Mouse (Mus musculus) kidney, embryonic 16.5 days (tissue): ENCODE data around the gene Rsl24d1. TPM values are rescaled to one million over a fixed set of nuclear protein-coding genes. Genes with fewer than 3 reads are reported as not detected.
A peak's percentile ranks its signal among the peaks of the same experiment; 100 is the strongest.

ENCODE experiments used
- ATAC-seq: fragments of 200-750 bp; cut with Nextera tagmentation; 2 replicates; pipeline ENCODE4 v1.8.0; 2017; ENCODE audit warnings: moderate TSS enrichment; ENCODE audit not compliant: low FRiP score, low TSS enrichment
- H3K27ac ChIP-seq: fragments of 300-500 bp; sonication (generic); 2 replicates; pipeline ENCODE4 v1.5.1; 2014; ENCODE audit warnings: low read length
- H3K27me3 ChIP-seq: fragments of 300-500 bp; sonication (generic); 2 replicates; pipeline ENCODE4 v1.6.1; 2014; ENCODE audit warnings: low read length, control low read depth, mixed read lengths; ENCODE audit not compliant: insufficient read depth
- H3K36me3 ChIP-seq: fragments of 300-500 bp; sonication (generic); 2 replicates; pipeline ENCODE4 v1.6.1; 2014; ENCODE audit warnings: low read length, control low read depth, mixed read lengths; ENCODE audit not compliant: insufficient read depth
- H3K4me1 ChIP-seq: fragments of 300-500 bp; sonication (generic); 2 replicates; pipeline ENCODE4 v1.6.1; 2014; ENCODE audit warnings: low read length, control low read depth, mixed read lengths; ENCODE audit not compliant: insufficient read depth
- H3K4me2 ChIP-seq: fragments of 300-500 bp; sonication (generic); replicated peaks from 2 replicates; pipeline ENCODE4 v1.6.1; 2014; ENCODE audit warnings: low read depth, low read length
- H3K4me3 ChIP-seq: fragments of 300-500 bp; sonication (generic); 2 replicates; pipeline ENCODE4 v1.5.1; 2014; ENCODE audit warnings: mild to moderate bottlenecking, low read length
- H3K9ac ChIP-seq: fragments of 300-500 bp; sonication (generic); replicated peaks from 2 replicates; pipeline ENCODE4 v1.6.1; 2014; ENCODE audit warnings: low read length
- H3K9me3 ChIP-seq: fragments of 300-500 bp; sonication (generic); 2 replicates; pipeline ENCODE4 v1.6.1; 2016; ENCODE audit warnings: low read length, control low read depth
- WGBS: fragments of 180-500 bp; shearing (Covaris S2); extraction: QIAGEN DNeasy Blood & Tissue Kit; methylation state at CpG from one replicate; pipeline ENCODE4 v1.1.7; 2014; 5-methylcytosine and 5-hydroxymethylcytosine counted together
- polyA plus RNA-seq: library from polyadenylated mRNA; unstranded; fragments of >200 nt; fragmentation: Nextera tagmentation; extraction: Ambion mirVana; gene quantifications from 2 replicates; pipeline ENCODE4 v1.2.1, GENCODE M21; 2015

Gene Rsl24d1
- polyA plus RNA-seq, 1 experiment from 2014 or later = 109 TPM

GRCm38 (mm10) chr9:73079801-73080325, 33.4 kb upstream of the Rsl24d1 start:
- H3K4me2 ChIP-seq = no peak overlapping the region
- no peak overlapping the region for H3K4me3 ChIP-seq
- H3K9me3 ChIP-seq = no peaks in the 10 kb centered on the region
- ATAC-seq = no peak
- 58% methylated on average over 7 of the region's 7 CpGs for WGBS
- no peak overlapping the region for H3K27ac ChIP-seq
- no peaks in the 10 kb centered on the region for H3K27me3 ChIP-seq
- no peaks in the 10 kb centered on the region for H3K4me1 ChIP-seq
- no peak overlapping the region for H3K9ac ChIP-seq
- no peaks in the 10 kb centered on the region for H3K36me3 ChIP-seq

GRCm38 (mm10) chr9:73082291-73083000, 30.8 kb upstream of the Rsl24d1 start:
- Histone ChIP-seq H3K4me3 (no peak overlapping the region), H3K27ac (no peak overlapping the region), H3K27me3 (no peaks in the 10 kb centered on the region), H3K36me3 (no peaks in the 10 kb centered on the region), H3K9me3 (no peaks in the 10 kb centered on the region), H3K9ac (no peak overlapping the region), H3K4me2 (no peak overlapping the region), H3K4me1 (no peaks in the 10 kb centered on the region)
- ATAC-seq = no peak
- 79% methylated on average over 8 of the region's 8 CpGs for WGBS

DNA sequence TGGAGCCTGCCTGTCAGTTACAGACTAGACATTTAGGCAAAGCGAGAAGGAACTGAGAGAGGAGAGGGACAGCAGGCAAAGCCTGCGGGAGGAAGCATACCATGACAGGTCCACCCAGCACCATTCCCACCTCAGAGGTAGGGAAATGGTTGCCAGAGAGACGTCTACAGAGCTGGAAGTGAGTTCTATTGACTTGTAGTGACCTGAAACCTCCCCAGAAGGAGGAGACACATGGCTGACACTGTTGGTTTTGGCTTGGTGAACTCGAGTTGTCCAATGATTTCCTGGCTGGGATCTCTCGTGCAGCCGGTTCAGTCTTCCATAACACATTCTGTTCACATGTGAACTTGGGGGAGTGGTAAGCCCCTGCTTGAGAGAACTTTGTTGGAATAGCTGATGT, 29.3 kb upstream of the Rsl24d1 start:
- Histone ChIP-seq H3K9me3 (no peaks in the 10 kb centered on the region), H3K27ac (no peak overlapping the region), H3K36me3 (no peaks in the 10 kb centered on the region), H3K4me2 (no peak overlapping the region), H3K4me3 (no peak overlapping the region), H3K4me1 (no peaks in the 10 kb centered on the region), H3K9ac (no peak overlapping the region), H3K27me3 (no peaks in the 10 kb centered on the region)
- ATAC-seq = no peak
- WGBS = 53% methylated on average over 6 of the region's 6 CpGs

- ATAC-seq = no peak
- Histone ChIP-seq H3K4me2 (no peak overlapping the region), H3K36me3 (no peaks in the 10 kb centered on the region), H3K4me1 (no peaks in the 10 kb centered on the region), H3K9me3 (no peaks in the 10 kb centered on the region), H3K27ac (no peak overlapping the region), H3K9ac (no peak overlapping the region), H3K27me3 (no peaks in the 10 kb centered on the region), H3K4me3 (no peak overlapping the region)
- 74% methylated on average over 6 of the region's 6 CpGs for WGBS
These were observed 27.4 kb upstream of the Rsl24d1 start for GRCm38 (mm10) chr9:73085845-73086244.

- no peaks in the 10 kb centered on the region for H3K9me3 ChIP-seq
- H3K9ac ChIP-seq = no peak overlapping the region
- H3K27ac ChIP-seq = no peak overlapping the region
- no peak overlapping the region for H3K4me3 ChIP-seq
- H3K36me3 ChIP-seq = no peaks in the 10 kb centered on the region
- WGBS = 57% methylated on average over 8 of the region's 8 CpGs
- H3K27me3 ChIP-seq = no peaks in the 10 kb centered on the region
- ATAC-seq = no peak
- H3K4me1 ChIP-seq = no peaks in the 10 kb centered on the region
- H3K4me2 ChIP-seq = no peak overlapping the region
These were observed 26.1 kb upstream of the Rsl24d1 start for GRCm38 (mm10) chr9:73087121-73087520.

DNA sequence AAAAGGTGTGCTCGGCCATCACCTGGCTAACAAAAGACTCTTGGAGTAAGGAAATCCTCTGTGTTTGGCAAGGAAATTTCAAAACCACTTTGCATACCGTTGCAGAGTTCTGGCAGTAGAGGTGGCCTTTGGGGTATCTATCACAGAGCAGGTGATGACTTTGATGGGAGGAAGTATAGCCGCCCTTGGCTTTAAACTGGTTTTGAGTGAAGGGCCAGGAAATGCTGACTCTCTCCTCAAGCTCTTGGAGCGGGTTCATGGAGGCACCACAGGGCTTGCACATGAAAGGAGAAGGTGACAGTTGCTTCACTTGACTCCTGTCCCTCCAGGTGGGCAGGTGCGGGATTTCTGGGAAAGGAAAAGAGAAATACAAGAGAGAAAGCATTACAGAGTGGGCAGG, 25.6 kb upstream of the Rsl24d1 start:
- no peaks in the 10 kb centered on the region for H3K9me3 ChIP-seq
- H3K36me3 ChIP-seq = no peaks in the 10 kb centered on the region
- no peak overlapping the region for H3K27ac ChIP-seq
- no peak for ATAC-seq
- no peak overlapping the region for H3K4me3 ChIP-seq
- H3K4me1 ChIP-seq = no peaks in the 10 kb centered on the region
- 78% methylated on average over 5 of the region's 5 CpGs for WGBS
- H3K27me3 ChIP-seq = no peaks in the 10 kb centered on the region
- H3K4me2 ChIP-seq = no peak overlapping the region
- no peak overlapping the region for H3K9ac ChIP-seq

- no peaks in the 10 kb centered on the region for H3K36me3 ChIP-seq
- no peak overlapping the region for H3K4me3 ChIP-seq
- H3K9ac ChIP-seq = no peak overlapping the region
- 65% methylated on average over 16 of the region's 16 CpGs for WGBS
- H3K4me1 ChIP-seq = no peaks in the 10 kb centered on the region
- no peak for ATAC-seq
- no peaks in the 10 kb centered on the region for H3K27me3 ChIP-seq
- no peaks in the 10 kb centered on the region for H3K9me3 ChIP-seq
- no peak overlapping the region for H3K4me2 ChIP-seq
- H3K27ac ChIP-seq = no peak overlapping the region
These were observed 23.9 kb upstream of the Rsl24d1 start for GRCm38 (mm10) chr9:73089222-73089920.

DNA sequence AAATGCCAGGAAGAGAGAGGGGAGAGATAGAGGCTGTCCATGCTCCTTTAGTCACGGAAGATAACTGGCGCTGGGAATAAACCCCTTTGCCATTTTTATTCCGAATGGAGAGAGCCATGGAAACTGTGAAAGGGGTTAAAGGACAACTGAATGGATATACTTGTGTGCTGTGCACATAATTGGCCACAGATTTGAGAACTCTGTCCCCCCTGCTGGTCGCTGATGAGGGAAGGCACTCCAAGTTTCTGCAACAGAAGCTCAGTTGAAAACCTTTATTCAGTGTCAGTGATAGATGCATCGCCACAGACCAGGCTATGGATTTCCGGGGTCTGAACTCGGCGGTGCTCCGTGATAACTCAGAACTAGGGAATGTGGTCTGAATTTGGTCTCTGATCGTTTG, 23.1 kb upstream of the Rsl24d1 start:
- Histone ChIP-seq H3K4me2 (no peak overlapping the region), H3K27me3 (no peaks in the 10 kb centered on the region), H3K4me3 (no peak overlapping the region), H3K9ac (no peak overlapping the region), H3K9me3 (no peaks in the 10 kb centered on the region), H3K27ac (no peak overlapping the region), H3K4me1 (no peaks in the 10 kb centered on the region), H3K36me3 (no peaks in the 10 kb centered on the region)
- 83% methylated on average over 10 of the region's 10 CpGs for WGBS
- ATAC-seq = no peak

DNA sequence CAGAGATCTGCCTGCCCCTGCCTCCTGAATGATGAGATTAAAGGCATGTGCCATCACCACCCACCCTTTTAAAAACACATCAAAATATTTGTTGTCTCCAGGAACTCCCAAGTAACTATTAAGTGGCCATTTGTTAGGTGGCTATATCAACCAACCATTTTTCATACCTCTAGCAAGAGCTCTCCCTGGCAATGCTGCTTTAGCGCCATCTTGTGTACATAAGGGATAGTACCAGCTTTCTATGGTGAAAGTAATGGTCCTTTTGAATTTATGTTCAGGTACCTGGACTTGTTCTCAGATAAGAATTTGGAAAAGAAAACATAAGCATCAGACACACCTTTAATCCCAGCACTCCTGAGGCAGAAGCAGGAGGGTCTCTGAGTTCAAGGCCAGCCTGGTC, 21.5 kb upstream of the Rsl24d1 start:
- Histone ChIP-seq H3K9me3 (no peaks in the 10 kb centered on the region), H3K4me1 (no peaks in the 10 kb centered on the region), H3K4me3 (no peak overlapping the region), H3K36me3 (no peaks in the 10 kb centered on the region), H3K9ac (no peak overlapping the region), H3K27me3 (no peaks in the 10 kb centered on the region), H3K4me2 (no peak overlapping the region), H3K27ac (no peak overlapping the region)
- 0% methylated on average over 1 of the region's 1 CpGs for WGBS
- ATAC-seq = peak; percentile 19; the same call in 1 of the 2 replicates

DNA sequence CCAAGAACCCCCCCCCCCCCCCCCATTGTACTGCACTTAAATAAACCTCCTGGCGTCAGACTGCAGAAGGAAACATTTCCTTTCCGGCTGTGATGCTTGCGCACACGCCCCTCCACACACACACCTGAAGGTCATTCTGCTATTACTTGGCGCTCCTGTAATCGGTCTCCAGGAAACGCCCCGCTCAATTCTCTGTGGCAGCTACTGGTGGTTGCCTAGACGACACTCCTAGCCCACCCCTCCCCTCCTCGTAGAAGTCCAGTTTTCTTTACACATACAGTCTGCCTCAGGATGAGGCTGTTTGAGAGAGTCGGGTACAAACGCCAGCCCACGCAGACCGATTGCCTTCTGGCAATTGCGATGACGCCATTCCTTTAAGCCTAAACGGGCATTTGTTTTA, 18.6 kb upstream of the Rsl24d1 start:
- Histone ChIP-seq H3K9ac (no peak overlapping the region), H3K36me3 (no peaks in the 10 kb centered on the region), H3K4me2 (peak overlapping the region; percentile 19; the same call in 1 of the 2 replicates), H3K4me3 (no peak overlapping the region), H3K4me1 (no peaks in the 10 kb centered on the region), H3K27me3 (no peaks in the 10 kb centered on the region), H3K27ac (no peak overlapping the region), H3K9me3 (no peaks in the 10 kb centered on the region)
- 28% methylated on average over 17 of the region's 17 CpGs for WGBS
- peak; percentile 69 for ATAC-seq
